Mouse (Mus musculus): ENCODE data around the gene Gcsam.

The Gcsam gene

DNA sequence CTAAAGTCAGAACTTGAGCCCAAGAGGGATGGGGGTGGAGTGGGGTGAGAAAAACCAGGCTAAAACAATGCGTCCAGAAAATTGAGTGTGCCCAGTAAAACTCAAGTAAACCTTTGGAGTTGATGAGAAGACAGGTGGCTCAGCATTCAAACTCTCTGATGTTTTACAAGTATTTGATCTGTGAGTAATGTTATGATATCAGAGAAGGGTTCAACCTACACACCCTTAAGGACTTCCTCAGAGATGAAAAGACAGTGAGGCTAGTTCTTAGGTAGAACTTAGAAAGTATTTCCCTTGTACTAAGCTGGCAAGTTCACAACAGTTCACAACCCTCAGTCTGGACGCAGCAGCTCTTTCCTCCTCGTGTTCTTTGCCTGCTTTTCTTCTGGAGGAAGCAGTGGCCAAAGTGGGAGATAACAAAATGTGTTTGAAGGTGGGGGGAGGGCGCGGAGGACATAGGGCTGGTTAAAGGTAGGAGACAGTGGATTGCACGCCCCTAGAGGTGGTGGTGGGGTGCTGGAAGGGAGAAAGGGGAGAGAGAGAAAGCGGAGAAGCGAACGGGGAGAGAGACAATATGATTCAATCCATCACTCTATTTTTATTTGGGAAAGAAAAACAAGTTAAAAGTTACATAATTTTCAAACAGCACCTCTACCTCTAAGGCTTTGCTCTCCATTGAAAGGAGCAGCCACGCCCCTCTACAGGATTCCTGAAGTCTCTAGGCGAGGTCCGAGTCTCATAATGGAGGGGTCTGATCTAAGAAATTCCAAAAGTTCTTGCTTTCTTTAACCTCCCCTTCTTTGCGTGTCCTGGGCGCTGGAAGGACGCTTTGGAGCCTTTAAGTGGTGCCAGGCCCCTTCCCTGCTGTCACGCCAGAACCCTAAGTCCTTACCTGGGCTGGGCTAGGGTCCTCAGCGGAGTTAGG is 43.1 kb downstream of the Gcsam start:
- DNase-seq = no peak

DNA sequence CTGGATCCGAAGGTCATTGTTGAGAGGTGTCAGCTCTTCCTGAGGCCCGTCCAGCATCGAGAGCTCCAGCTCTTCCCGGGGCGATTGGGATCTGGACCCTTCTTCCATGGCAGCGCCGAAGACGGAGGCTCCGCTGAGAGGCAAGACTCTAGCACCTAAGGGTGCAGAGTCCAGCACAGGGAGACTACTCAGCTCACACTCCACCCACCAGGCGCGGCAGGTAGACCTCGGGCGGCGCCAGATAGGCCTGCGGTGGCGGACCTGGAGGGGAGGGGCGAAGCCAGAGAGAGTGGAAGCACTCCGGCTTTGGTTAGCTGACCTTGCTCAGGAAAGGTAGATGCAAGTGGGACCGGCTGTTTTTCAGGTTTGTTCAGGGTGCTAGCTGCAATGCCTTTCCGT is 43.8 kb downstream of the Gcsam start, which contains the start of gene BC016579:
Gene BC016579, minus strand, starts transcription at position 135 of the 399 bp plus-strand sequence.
- peak; percentile 27 for DNase-seq

DNA sequence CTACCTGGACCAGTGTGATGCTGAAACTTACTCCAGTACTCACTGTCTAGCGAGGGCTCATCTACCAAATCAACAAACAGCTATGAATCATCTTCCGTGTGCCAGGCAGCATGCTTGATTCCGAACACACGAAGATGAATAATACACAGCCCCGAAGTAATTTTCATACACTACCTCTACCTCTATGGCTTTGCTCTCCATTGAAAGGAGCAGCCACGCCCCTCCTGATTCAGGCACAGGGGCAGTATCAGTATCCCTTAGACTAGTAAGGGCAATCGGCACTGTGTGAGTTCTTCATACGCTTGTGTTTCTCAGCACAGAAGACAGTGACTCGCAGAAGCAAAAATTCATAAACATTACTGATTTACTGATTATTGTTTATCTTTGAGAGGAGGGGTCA is 44.3 kb downstream of the Gcsam start:
- DNase-seq = no peak

DNA sequence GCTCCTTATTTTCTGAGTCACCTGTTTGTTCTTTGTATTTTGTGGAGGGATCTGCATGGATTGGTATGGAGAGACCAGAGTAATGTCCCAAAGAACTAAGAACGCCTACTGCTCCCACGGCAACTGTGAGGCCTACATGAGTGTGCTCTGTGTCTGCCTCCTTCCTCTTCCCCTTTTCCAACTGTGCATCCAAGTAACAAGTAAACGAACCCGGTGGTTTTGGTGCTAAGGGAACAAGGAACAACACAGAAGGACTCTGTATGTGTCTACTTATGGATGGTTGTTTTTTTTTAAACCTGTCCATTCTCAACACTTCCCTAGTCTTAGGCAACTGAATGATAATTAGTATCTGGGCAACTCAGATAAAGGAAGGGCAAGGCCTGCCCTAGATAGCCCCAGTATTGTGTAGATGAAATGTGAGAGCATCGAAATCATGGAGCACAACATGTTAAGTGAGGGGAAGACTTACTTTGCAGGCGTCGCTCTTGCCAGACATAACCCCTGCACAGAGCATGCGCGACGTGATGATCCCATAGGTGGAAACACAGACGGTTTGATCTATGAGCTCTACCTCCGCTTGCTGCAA is 47.5 kb downstream of the Gcsam start:
- no peak for DNase-seq

DNA sequence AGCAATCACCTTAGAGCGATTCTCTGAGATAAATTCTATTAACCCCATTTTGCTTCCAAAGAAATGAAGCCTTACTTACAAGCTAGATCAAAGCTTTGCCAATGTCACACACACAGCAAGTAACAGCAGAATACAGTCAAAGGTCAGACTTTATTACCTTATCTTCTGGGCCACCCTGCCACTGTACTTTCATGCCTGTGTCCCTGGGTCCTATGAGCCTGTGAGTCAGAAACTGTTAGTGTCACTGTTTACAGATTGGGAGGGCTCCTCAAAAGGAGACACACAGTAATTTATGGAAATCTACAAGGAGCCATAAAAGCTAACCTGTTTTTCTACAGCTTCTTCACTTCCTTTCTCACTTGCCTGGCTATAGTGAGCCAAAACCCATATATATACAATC is 48.1 kb downstream of the Gcsam start:
- DNase-seq = no peak

DNA sequence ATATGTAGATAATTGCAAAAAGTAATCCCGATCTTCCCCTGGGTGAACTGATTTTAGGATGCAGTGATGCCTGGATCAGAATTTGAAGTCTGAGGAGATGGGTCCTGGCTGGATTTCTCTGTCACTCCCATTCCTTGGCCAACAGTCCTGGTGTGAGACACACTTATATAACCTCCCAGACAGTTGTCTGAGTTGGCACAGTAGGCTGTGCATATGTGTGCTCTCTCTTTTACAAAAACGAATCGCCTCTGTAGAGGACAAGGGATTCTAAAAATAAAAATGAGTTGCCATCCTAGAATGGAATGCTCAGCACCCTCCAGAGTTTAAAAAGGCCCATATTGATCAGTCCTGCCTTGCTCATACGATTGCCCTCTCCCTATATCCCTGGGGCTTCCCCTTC is 49.4 kb downstream of the Gcsam start:
- DNase-seq = peak; percentile 74

DNA sequence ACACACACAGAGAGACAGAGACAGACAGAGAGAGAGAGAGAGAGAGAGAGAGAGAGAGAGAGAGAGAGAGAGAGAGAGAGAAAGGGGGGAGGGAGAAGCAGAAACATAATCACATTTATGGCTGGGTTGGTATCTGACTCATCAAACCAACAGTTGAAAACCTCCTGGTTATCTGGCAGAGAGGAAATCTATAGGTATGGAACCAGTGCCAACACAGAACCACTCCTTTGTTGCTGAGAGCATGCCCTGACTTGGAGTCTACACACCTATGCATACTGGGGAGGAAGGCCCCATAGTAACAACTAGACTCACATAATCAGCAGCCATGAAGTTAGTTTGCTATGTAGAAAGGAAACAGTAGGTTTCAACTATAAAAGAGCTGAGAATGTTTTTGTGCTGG is 52.2 kb downstream of the Gcsam start:
- DNase-seq = no peak

DNA sequence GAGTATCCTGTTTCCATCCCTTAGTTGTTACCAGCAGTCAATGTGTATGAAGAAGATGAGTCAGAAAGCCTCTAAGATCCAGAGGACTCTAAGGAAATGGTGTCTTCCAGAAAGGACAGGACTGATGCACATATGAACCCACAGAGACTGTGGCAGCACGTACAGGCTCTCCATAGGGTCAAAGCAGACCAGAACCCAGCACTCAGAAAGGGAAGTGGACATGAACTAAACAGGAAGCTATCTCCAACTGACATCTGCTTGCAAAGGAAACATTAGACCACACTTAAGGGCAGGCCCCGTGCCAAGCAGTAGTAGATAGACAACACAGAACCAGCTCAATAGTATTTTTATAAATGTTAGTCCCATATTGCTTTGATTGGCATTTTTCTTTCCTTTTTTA is 56.0 kb downstream of the Gcsam start:
- no peak for DNase-seq

DNA sequence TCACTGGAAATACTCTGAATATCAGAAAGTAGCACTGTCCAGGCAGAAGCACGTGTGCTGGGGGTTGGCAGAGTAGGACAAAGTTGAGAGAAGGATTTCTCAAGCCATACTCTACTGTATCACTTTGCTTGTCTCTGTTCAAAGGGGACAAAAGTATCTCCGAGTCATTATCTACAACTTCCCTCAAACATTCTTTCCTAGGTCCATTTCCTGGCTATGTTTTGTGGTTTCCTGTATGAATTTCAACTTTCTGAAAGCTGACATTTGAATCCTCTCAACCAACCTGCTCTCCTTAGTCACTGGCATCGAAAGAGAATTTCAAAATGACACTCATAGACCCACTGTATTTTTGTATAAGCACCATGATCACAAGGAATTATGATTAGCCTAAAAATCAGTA is 58.0 kb downstream of the Gcsam start:
- no peak for DNase-seq

DNA sequence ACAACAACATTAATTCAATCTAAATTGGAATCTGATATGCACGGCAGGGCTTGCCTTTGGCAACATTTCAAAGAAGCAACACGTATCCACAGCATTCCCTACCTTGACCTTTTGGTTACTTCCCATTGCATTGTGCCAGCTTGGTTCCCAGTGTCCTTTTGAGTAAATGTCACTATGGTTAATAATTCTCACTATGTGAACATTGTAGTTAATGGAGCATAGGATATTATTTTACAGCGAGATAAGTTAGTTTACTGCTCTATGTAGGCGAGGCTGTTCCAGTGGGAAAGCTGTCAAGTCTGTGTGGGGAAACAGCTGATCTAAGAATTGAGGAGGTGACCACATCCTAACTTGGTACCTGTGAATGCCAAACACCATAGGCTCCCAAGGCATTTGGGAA is 59.8 kb downstream of the Gcsam start:
- DNase-seq = no peak
